Mouse (Mus musculus) embryonic facial prominence, embryonic 15.5 days (tissue): ENCODE results near the gene Gtf2a1. TPM values are rescaled to one million over a fixed set of nuclear protein-coding genes. Genes with fewer than 3 reads are reported as not detected.
"Not testable (repeated sequence)": the region's sequence is repeated elsewhere in the genome, so short reads cannot be mapped to it uniquely, and the experiment has no call there.

ENCODE experiments used
- ATAC-seq: fragments of 200-750 bp; cut with Nextera tagmentation; 2 replicates; pipeline ENCODE4 v1.8.0; 2017; ENCODE audit warnings: low read depth, moderate TSS enrichment; ENCODE audit not compliant: insufficient number of reproducible peaks, low FRiP score, low TSS enrichment
- H3K27ac ChIP-seq: fragments of 300-500 bp; sonication (generic); replicated peaks from 2 replicates; pipeline ENCODE4 v1.5.1; 2015; ENCODE audit warnings: mild to moderate bottlenecking, inconsistent platforms
- H3K27me3 ChIP-seq: fragments of 300-500 bp; sonication (generic); 2 replicates; pipeline ENCODE4 v1.6.1; 2015; ENCODE audit warnings: inconsistent platforms
- H3K36me3 ChIP-seq: fragments of 300-500 bp; sonication (generic); 2 replicates; pipeline ENCODE4 v1.6.1; 2015; ENCODE audit warnings: mild to moderate bottlenecking, inconsistent platforms
- H3K4me1 ChIP-seq: fragments of 300-500 bp; sonication (generic); 2 replicates; pipeline ENCODE4 v1.6.1; 2015; ENCODE audit warnings: inconsistent platforms
- H3K4me2 ChIP-seq: fragments of 300-500 bp; sonication (generic); replicated peaks from 2 replicates; pipeline ENCODE4 v1.6.1; 2015; ENCODE audit warnings: mild to moderate bottlenecking, inconsistent platforms
- H3K4me3 ChIP-seq: fragments of 300-500 bp; sonication (generic); replicated peaks from 2 replicates; pipeline ENCODE4 v1.5.1; 2015; ENCODE audit warnings: mild to moderate bottlenecking, inconsistent platforms
- H3K9ac ChIP-seq: fragments of 300-500 bp; sonication (generic); 2 replicates; pipeline ENCODE4 v1.6.1; 2015; ENCODE audit warnings: inconsistent platforms
- H3K9me3 ChIP-seq: fragments of 300-500 bp; sonication (generic); replicated peaks from 2 replicates; pipeline ENCODE4 v1.6.1; 2016; ENCODE audit warnings: inconsistent platforms
- WGBS: fragments of 180-500 bp; shearing (Covaris S2); methylation state at CpG from one replicate; pipeline ENCODE4 v1.1.7; 2015; 5-methylcytosine and 5-hydroxymethylcytosine counted together
- polyA plus RNA-seq: library from polyadenylated mRNA; unstranded; fragments of >200 nt; fragmentation: Nextera tagmentation; extraction: Ambion mirVana; gene quantifications from 2 replicates; pipeline ENCODE4 v1.2.1, GENCODE M21; 2015

The Gtf2a1 gene
- polyA plus RNA-seq, 1 experiment from 2014 or later: 36.5 TPM

- no peak for ATAC-seq
- Histone ChIP-seq H3K4me3 (no peak overlapping the region), H3K27me3 (no peaks in the 10 kb centered on the region), H3K9ac (no peak overlapping the region), H3K4me1 (0 out of 2 replicates have a peak, but pooled peaks cover 3% of the 10 kb centered on the region), H3K9me3 (no peaks in the 10 kb centered on the region), H3K4me2 (no peak overlapping the region), H3K27ac (no peak overlapping the region), H3K36me3 (peaks cover 13% of the 10 kb centered on the region; the same call in 1 of the 2 replicates)
- WGBS: 83% methylated on average over 6 of the region's 6 CpGs
These were observed 8.8 kb downstream of the Gtf2a1 start for GRCm38 (mm10) chr12:91581204-91582070.

- no peak for ATAC-seq
- H3K4me1 ChIP-seq: 0 out of 2 replicates have a peak, but pooled peaks cover 3% of the 10 kb centered on the region
- no peak overlapping the region for H3K9ac ChIP-seq
- peaks cover 16% of the 10 kb centered on the region for H3K36me3 ChIP-seq
- H3K9me3 ChIP-seq: no peaks in the 10 kb centered on the region
- no peaks in the 10 kb centered on the region for H3K27me3 ChIP-seq
- H3K4me3 ChIP-seq: no peak overlapping the region
- H3K4me2 ChIP-seq: no peak overlapping the region
- no peak overlapping the region for H3K27ac ChIP-seq
- 94% methylated on average over 2 of the region's 2 CpGs for WGBS
These were observed 10.6 kb downstream of the Gtf2a1 start for GRCm38 (mm10) chr12:91579665-91580064.

- Histone ChIP-seq H3K4me1 (no peaks in the 10 kb centered on the region), H3K36me3 (peaks cover 59% of the 10 kb centered on the region), H3K4me3 (no peak overlapping the region), H3K4me2 (no peak overlapping the region), H3K27ac (no peak overlapping the region), H3K9me3 (no peaks in the 10 kb centered on the region), H3K27me3 (no peaks in the 10 kb centered on the region), H3K9ac (no peak overlapping the region)
- 76% methylated on average over 2 of the region's 2 CpGs for WGBS
- ATAC-seq: no peak
These were observed 18.6 kb downstream of the Gtf2a1 start for GRCm38 (mm10) chr12:91571708-91572107.

- Histone ChIP-seq H3K4me1 (no peaks in the 10 kb centered on the region), H3K27me3 (no peaks in the 10 kb centered on the region), H3K36me3 (peaks cover 54% of the 10 kb centered on the region), H3K4me2 (no peak overlapping the region), H3K4me3 (no peak overlapping the region), H3K9me3 (no peaks in the 10 kb centered on the region), H3K9ac (no peak overlapping the region), H3K27ac (no peak overlapping the region)
- no peak for ATAC-seq
- 83% methylated on average over 3 of the region's 3 CpGs for WGBS
These were observed 21.0 kb downstream of the Gtf2a1 start for GRCm38 (mm10) chr12:91569255-91569654.

GRCm38 (mm10) chr12:91567145-91567544, 23.1 kb downstream of the Gtf2a1 start:
- H3K9ac ChIP-seq: no peak overlapping the region
- H3K27ac ChIP-seq: no peak overlapping the region
- H3K9me3 ChIP-seq: no peaks in the 10 kb centered on the region
- 92% methylated on average over 4 of the region's 4 CpGs for WGBS
- peaks cover 55% of the 10 kb centered on the region for H3K36me3 ChIP-seq
- no peak overlapping the region for H3K4me2 ChIP-seq
- H3K4me3 ChIP-seq: no peak overlapping the region
- no peaks in the 10 kb centered on the region for H3K4me1 ChIP-seq
- H3K27me3 ChIP-seq: no peaks in the 10 kb centered on the region
- ATAC-seq: no peak

- peaks cover 16% of the 10 kb centered on the region for H3K36me3 ChIP-seq
- not testable (repeated sequence) for ATAC-seq, H3K4me3 ChIP-seq, H3K9me3 ChIP-seq, H3K27ac ChIP-seq, H3K4me2 ChIP-seq, H3K9ac ChIP-seq, H3K4me1 ChIP-seq, H3K27me3 ChIP-seq
- 80% methylated on average over 4 of the region's 4 CpGs for WGBS
These were observed 32.1 kb downstream of the Gtf2a1 start for GRCm38 (mm10) chr12:91558152-91558551.

GRCm38 (mm10) chr12:91557358-91558005, 32.8 kb downstream of the Gtf2a1 start:
- H3K27ac ChIP-seq, H3K4me3 ChIP-seq, H3K9ac ChIP-seq, H3K4me1 ChIP-seq, ATAC-seq, H3K9me3 ChIP-seq, H3K27me3 ChIP-seq, H3K36me3 ChIP-seq, H3K4me2 ChIP-seq: not testable (repeated sequence)
- 91% methylated on average over 8 of the region's 8 CpGs for WGBS

GRCm38 (mm10) chr12:91551773-91552526, 38.3 kb downstream of the Gtf2a1 start:
- H3K27ac ChIP-seq: no peak overlapping the region
- 55% methylated on average over 19 of the region's 19 CpGs for WGBS
- peak overlapping the region; percentile 15; the same call in 1 of the 2 replicates for H3K4me2 ChIP-seq

GRCm38 (mm10) chr12:91549471-91549870, 40.8 kb downstream of the Gtf2a1 start:
- H3K27ac ChIP-seq: no peak overlapping the region
- H3K27me3 ChIP-seq: no peaks in the 10 kb centered on the region
- no peaks in the 10 kb centered on the region for H3K9me3 ChIP-seq
- H3K4me3 ChIP-seq: no peak overlapping the region
- H3K4me1 ChIP-seq: 0 out of 2 replicates have a peak, but pooled peaks cover 10% of the 10 kb centered on the region
- WGBS: 62% methylated on average over 9 of the region's 9 CpGs
- no peak for ATAC-seq
- no peak overlapping the region for H3K9ac ChIP-seq
- H3K36me3 ChIP-seq: 0 out of 2 replicates have a peak, but pooled peaks cover 3% of the 10 kb centered on the region
- H3K4me2 ChIP-seq: no peak overlapping the region

More at GRCm38 (mm10) chr12:91551773-91552526, 38.3 kb downstream of the Gtf2a1 start:
- Histone ChIP-seq H3K4me3 (no peak overlapping the region), H3K9ac (no peak overlapping the region), H3K9me3 (no peaks in the 10 kb centered on the region), H3K4me1 (0 out of 2 replicates have a peak, but pooled peaks cover 10% of the 10 kb centered on the region), H3K36me3 (0 out of 2 replicates have a peak, but pooled peaks cover 3% of the 10 kb centered on the region), H3K27me3 (no peaks in the 10 kb centered on the region)
- peak; percentile 85 for ATAC-seq

GRCm38 (mm10) chr12:91540202-91540601, 50.1 kb downstream of the Gtf2a1 start:
- 89% methylated on average over 7 of the region's 7 CpGs for WGBS
- no peak for ATAC-seq
- Histone ChIP-seq H3K36me3 (no peaks in the 10 kb centered on the region), H3K4me3 (no peak overlapping the region), H3K4me1 (no peaks in the 10 kb centered on the region), H3K27me3 (no peaks in the 10 kb centered on the region), H3K27ac (no peak overlapping the region), H3K9ac (no peak overlapping the region), H3K9me3 (no peaks in the 10 kb centered on the region), H3K4me2 (no peak overlapping the region)

- Histone ChIP-seq H3K4me3 (no peak overlapping the region), H3K4me1 (no peaks in the 10 kb centered on the region), H3K27me3 (no peaks in the 10 kb centered on the region), H3K9ac (no peak overlapping the region), H3K9me3 (no peaks in the 10 kb centered on the region), H3K27ac (no peak overlapping the region), H3K4me2 (no peak overlapping the region), H3K36me3 (no peaks in the 10 kb centered on the region)
- WGBS: 73% methylated on average over 6 of the region's 6 CpGs
- no peak for ATAC-seq
These were observed 55.8 kb downstream of the Gtf2a1 start for GRCm38 (mm10) chr12:91534514-91534913.
